ENCODE assay signal across 1 mouse cellular context in the genomic region with DNA sequence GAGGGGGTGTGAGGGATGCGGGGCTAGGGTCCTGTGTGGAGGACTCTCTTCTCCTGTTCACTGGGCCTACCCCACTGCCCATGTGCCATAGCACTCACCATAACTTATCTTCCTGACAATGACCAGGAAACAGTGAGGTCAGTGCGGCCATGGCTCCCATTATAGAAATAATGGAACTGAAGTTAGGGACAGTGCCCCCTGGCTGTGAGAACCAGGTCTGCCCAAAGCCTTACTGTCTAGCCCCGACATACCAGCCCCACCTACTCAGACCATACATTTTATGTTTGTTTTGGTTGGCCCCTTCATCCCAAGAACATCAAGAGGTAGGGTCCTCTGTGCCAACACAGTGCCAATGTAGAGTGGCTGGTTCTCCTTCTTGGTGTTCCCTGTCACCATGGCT.
TF ChIP-seq lines count a peak whose summit lies in the region.

No protein-coding gene starts in this region.

TF ChIP-seq in MEL, 35 proteins besides CTCF, POLR2A, EP300 and RAD21:
- TF ChIP-seq ZMIZ1 (IDR thresholded peaks at IDR 0.05; ENCODE audit: low read depth, low read length) (no peak), SMC3 (IDR thresholded peaks at IDR 0.05; ENCODE audit: low read depth, low read length) (peak; percentile 47)
